Mouse (Mus musculus) heart, embryonic 14.5 days (tissue): ENCODE measurements around the gene Spns1. TPM values are rescaled to one million over a fixed set of nuclear protein-coding genes. Genes with fewer than 3 reads are reported as not detected.
A peak's percentile ranks its signal among the peaks of the same experiment; 100 is the strongest.

Experiments used
- ATAC-seq: fragments of 200-750 bp; cut with Nextera tagmentation; 2 replicates; pipeline ENCODE4 v1.8.0; 2017; ENCODE audit warnings: low read depth, moderate TSS enrichment; ENCODE audit not compliant: insufficient number of reproducible peaks, insufficient read depth, low FRiP score
- H3K27ac ChIP-seq, 2 experiments: fragments of 200-500 bp in 1 of 2; fragments of 300-500 bp in 1 of 2; sonication (generic) in 1 of 2; replicated peaks in 1 of 2; 2 replicates each; pipeline ENCODE4 v1.5.1; 2012 to 2014; ENCODE audit warnings: low read depth in 2 of 2, low read length in 2 of 2, control low read depth in 1 of 2, mild to moderate bottlenecking in 1 of 2, mixed read lengths in 1 of 2; ENCODE audit not compliant: control insufficient read depth in 1 of 2, insufficient read depth in 1 of 2
- H3K27me3 ChIP-seq: fragments of 300-500 bp; sonication (generic); 2 replicates; pipeline ENCODE4 v1.6.1; 2014; ENCODE audit warnings: mild to moderate bottlenecking, low read length, control low read depth; ENCODE audit not compliant: control insufficient read depth, insufficient read depth
- H3K36me3 ChIP-seq: fragments of 300-500 bp; sonication (generic); 2 replicates; pipeline ENCODE4 v1.6.1; 2014; ENCODE audit warnings: mild to moderate bottlenecking, control low read depth, low read length, mixed read lengths; ENCODE audit not compliant: control insufficient read depth, insufficient read depth
- H3K4me1 ChIP-seq, 2 experiments: fragments of 200-500 bp in 1 of 2; fragments of 300-500 bp in 1 of 2; sonication (generic) in 1 of 2; 2 replicates each; pipeline ENCODE4 v1.6.1; 2012 to 2014; ENCODE audit warnings: low read length in 2 of 2, control low read depth in 1 of 2, mixed read lengths in 1 of 2; ENCODE audit not compliant: control insufficient read depth in 2 of 2, insufficient read depth in 2 of 2
- H3K4me2 ChIP-seq: fragments of 300-500 bp; sonication (generic); 2 replicates; pipeline ENCODE4 v1.6.1; 2014; ENCODE audit warnings: mild to moderate bottlenecking, low read length
- H3K4me3 ChIP-seq, 2 experiments: fragments of 200-500 bp in 1 of 2; fragments of 300-500 bp in 1 of 2; sonication (generic) in 1 of 2; 2 replicates each; pipeline ENCODE4 v1.5.1; 2012 to 2014; ENCODE audit warnings: low read length in 2 of 2, mild to moderate bottlenecking in 2 of 2, control low read depth in 1 of 2, low read depth in 1 of 2, moderate library complexity in 1 of 2; ENCODE audit not compliant: control insufficient read depth in 1 of 2, insufficient read depth in 1 of 2
- H3K9ac ChIP-seq: fragments of 300-500 bp; sonication (generic); 2 replicates; pipeline ENCODE4 v1.6.1; 2014; ENCODE audit warnings: mild to moderate bottlenecking, low read length
- H3K9me3 ChIP-seq: fragments of 300-500 bp; sonication (generic); 2 replicates; pipeline ENCODE4 v1.6.1; 2016; ENCODE audit warnings: low read length, control low read depth; ENCODE audit not compliant: control insufficient read depth
- WGBS: fragments of 180-500 bp; shearing (Covaris S2); extraction: QIAGEN DNeasy Blood & Tissue Kit; methylation state at CpG from one replicate; pipeline ENCODE4 v1.1.7; 2014; 5-methylcytosine and 5-hydroxymethylcytosine counted together
- polyA plus RNA-seq: library from polyadenylated mRNA; unstranded; fragments of >200 nt; fragmentation: Nextera tagmentation; extraction: Ambion mirVana; gene quantifications from 2 replicates; pipeline ENCODE4 v1.2.1, GENCODE M21; 2014

Spns1 gene
- polyA plus RNA-seq, 1 experiment from 2014 or later: 35.1 TPM

- no peak for ATAC-seq
- peak overlapping the region; percentile 21; the same call in 1 of the 2 replicates for H3K4me2 ChIP-seq
- H3K27me3 ChIP-seq: no peaks in the 10 kb centered on the region
- no peak overlapping the region for H3K27ac ChIP-seq
- WGBS: 59% methylated on average over 20 of the region's 20 CpGs
- peaks cover 0 to 5% of the 10 kb centered on the region in 2 experiments; a peak in 2 of 4 replicates for H3K4me1 ChIP-seq
- no peaks in the 10 kb centered on the region for H3K9me3 ChIP-seq
- H3K36me3 ChIP-seq: no peaks in the 10 kb centered on the region
- no peak overlapping the region for H3K9ac ChIP-seq
- no peak overlapping the region for H3K4me3 ChIP-seq
These were observed 26.4 kb downstream of the Spns1 start for GRCm38 (mm10) chr7:126350748-126351418.

DNA sequence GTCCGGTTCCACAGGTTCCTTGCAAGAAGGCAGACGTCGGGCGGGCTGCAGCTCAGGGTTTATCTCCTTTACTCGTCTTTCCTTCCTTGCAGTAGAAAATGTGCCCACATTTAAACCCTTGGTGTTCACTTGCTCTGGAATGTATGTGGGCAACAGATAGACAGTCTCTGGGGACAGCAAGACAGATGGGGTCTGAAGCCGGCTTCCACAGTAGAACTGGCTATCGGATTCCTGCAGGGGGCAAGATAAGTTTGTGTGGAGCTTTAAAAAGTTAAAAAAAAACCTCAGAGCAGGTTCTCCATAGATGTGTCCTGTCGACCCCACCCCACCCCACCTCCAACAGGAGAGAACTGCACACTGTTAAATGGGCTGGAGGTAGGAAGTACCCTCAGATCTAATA, 29.0 kb downstream of the Spns1 start:
- H3K4me3 ChIP-seq: no peak overlapping the region
- no peaks in the 10 kb centered on the region for H3K36me3 ChIP-seq
- no peaks in the 10 kb centered on the region for H3K27me3 ChIP-seq
- ATAC-seq: no peak
- WGBS: 39% methylated on average over 8 of the region's 8 CpGs
- no peaks in the 10 kb centered on the region for H3K4me1 ChIP-seq
- H3K9me3 ChIP-seq: no peaks in the 10 kb centered on the region
- no peak overlapping the region for H3K9ac ChIP-seq
- H3K27ac ChIP-seq: no peak overlapping the region
- no peak overlapping the region for H3K4me2 ChIP-seq

DNA sequence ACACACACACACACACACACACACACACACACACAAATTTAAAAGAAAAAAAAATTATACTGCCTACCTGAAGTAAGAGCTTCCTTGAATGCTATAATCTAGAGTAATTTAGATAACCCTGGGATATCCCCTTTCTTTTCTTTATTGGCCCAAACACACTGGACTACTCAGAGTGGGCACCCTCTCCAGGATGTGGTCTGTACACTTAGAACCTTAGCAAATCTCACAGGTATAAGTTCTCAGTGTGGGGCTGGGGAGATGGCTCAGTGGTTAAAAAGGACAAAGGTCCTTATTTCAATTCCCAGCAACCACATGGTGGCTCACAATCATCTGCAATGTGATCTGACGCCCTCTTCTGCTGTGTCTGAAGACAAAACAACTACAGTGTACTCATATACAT, 30.2 kb downstream of the Spns1 start:
- no peak overlapping the region for H3K4me3 ChIP-seq

GRCm38 (mm10) chr7:126345969-126346368, 31.3 kb downstream of the Spns1 start:
- no peak for ATAC-seq
- Histone ChIP-seq H3K27me3 (no peaks in the 10 kb centered on the region), H3K4me3 (no peak overlapping the region), H3K9me3 (no peaks in the 10 kb centered on the region), H3K4me2 (no peak overlapping the region), H3K36me3 (no peaks in the 10 kb centered on the region), H3K4me1 (peaks cover 0 to 1% of the 10 kb centered on the region in 2 experiments; a peak in 1 of 4 replicates), H3K9ac (no peak overlapping the region), H3K27ac (no peak overlapping the region)
- 51% methylated on average over 3 of the region's 3 CpGs for WGBS

More for the DNA sequence above, 30.2 kb downstream of the Spns1 start:
- H3K4me1 ChIP-seq: no peaks in the 10 kb centered on the region
- no peaks in the 10 kb centered on the region for H3K36me3 ChIP-seq
- no peak overlapping the region for H3K27ac ChIP-seq
- H3K9ac ChIP-seq: no peak overlapping the region
- no peak for ATAC-seq
- no peaks in the 10 kb centered on the region for H3K9me3 ChIP-seq
- H3K27me3 ChIP-seq: no peaks in the 10 kb centered on the region
- WGBS: 60% methylated on average over 1 of the region's 1 CpGs
- H3K4me2 ChIP-seq: no peak overlapping the region

GRCm38 (mm10) chr7:126345557-126345956, 31.7 kb downstream of the Spns1 start:
- Histone ChIP-seq H3K27me3 (no peaks in the 10 kb centered on the region), H3K36me3 (no peaks in the 10 kb centered on the region), H3K4me2 (no peak overlapping the region), H3K9me3 (no peaks in the 10 kb centered on the region), H3K27ac (no peak overlapping the region), H3K4me3 (no peak overlapping the region), H3K9ac (no peak overlapping the region), H3K4me1 (peaks cover 3 to 5% of the 10 kb centered on the region in 2 experiments; a peak in 2 of 4 replicates)
- ATAC-seq: no peak
- 51% methylated on average over 3 of the region's 3 CpGs for WGBS

GRCm38 (mm10) chr7:126340896-126341295, 36.4 kb downstream of the Spns1 start:
- Histone ChIP-seq H3K27ac (peak overlapping the region in 1 of 2 experiments; percentile 12; a peak in 1 of 4 replicates), H3K4me1 (peaks cover 6 to 13% of the 10 kb centered on the region in 2 experiments), H3K36me3 (no peaks in the 10 kb centered on the region), H3K4me2 (no peak overlapping the region), H3K9ac (no peak overlapping the region), H3K27me3 (no peaks in the 10 kb centered on the region), H3K9me3 (no peaks in the 10 kb centered on the region), H3K4me3 (no peak overlapping the region)
- no peak for ATAC-seq
- WGBS: 15% methylated on average over 6 of the region's 6 CpGs

DNA sequence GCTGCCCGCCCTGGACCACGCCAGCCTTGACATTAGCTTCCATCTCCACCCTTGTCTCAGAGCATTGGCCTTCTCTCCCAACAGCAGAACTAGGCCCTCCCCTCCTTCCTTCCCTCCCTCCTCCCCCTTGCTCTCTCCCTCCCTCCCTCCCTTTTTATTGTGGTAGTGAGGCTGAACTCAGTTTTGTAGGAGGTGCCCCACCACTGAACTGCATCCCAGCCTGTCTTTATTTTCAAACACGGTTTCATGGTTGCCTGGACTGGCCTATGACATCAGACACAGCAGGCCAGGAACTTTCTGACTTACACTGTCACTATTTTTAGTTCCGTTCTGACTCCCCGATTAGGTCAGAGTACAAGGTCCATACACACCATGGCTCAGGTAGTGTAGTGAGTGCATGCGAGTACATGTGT, 37.0 kb downstream of the Spns1 start:
- H3K4me3 ChIP-seq: no peak overlapping the region
- H3K4me1 ChIP-seq: peaks cover 6 to 13% of the 10 kb centered on the region in 2 experiments
- peak overlapping the region; percentile 12 to 19; a peak in 1 of 4 replicates for H3K27ac ChIP-seq
- no peak overlapping the region for H3K4me2 ChIP-seq
- no peaks in the 10 kb centered on the region for H3K27me3 ChIP-seq
- H3K9ac ChIP-seq: no peak overlapping the region
- H3K36me3 ChIP-seq: no peaks in the 10 kb centered on the region
- WGBS: 45% methylated on average over 6 of the region's 6 CpGs
- no peaks in the 10 kb centered on the region for H3K9me3 ChIP-seq
- ATAC-seq: no peak

GRCm38 (mm10) chr7:126339521-126339971, 37.7 kb downstream of the Spns1 start:
- H3K9me3 ChIP-seq: no peaks in the 10 kb centered on the region
- H3K9ac ChIP-seq: no peak overlapping the region
- no peaks in the 10 kb centered on the region for H3K36me3 ChIP-seq
- WGBS: 66% methylated on average over 8 of the region's 8 CpGs
- no peak for ATAC-seq
- H3K4me2 ChIP-seq: no peak overlapping the region
- H3K27ac ChIP-seq: peak overlapping the region; percentile 19 to 45
- H3K27me3 ChIP-seq: no peaks in the 10 kb centered on the region
- H3K4me3 ChIP-seq: no peak overlapping the region
- H3K4me1 ChIP-seq: peaks cover 6 to 13% of the 10 kb centered on the region in 2 experiments
